Mouse (Mus musculus) kidney, adult 18-20 months (tissue): Measurements from ENCODE around the gene Kif1c.
"Not testable (repeated sequence)": the region's sequence is repeated elsewhere in the genome, so short reads cannot be mapped to it uniquely, and the experiment has no call there.

Experiments used
- DNase-seq: peaks from one replicate; pipeline ENCODE4 v3.0.0; 2021

The Kif1c gene

GRCm38 (mm10) chr11:70747876-70748545 lies 47.7 kb downstream of the Kif1c start:
- DNase-seq = no peak

DNA sequence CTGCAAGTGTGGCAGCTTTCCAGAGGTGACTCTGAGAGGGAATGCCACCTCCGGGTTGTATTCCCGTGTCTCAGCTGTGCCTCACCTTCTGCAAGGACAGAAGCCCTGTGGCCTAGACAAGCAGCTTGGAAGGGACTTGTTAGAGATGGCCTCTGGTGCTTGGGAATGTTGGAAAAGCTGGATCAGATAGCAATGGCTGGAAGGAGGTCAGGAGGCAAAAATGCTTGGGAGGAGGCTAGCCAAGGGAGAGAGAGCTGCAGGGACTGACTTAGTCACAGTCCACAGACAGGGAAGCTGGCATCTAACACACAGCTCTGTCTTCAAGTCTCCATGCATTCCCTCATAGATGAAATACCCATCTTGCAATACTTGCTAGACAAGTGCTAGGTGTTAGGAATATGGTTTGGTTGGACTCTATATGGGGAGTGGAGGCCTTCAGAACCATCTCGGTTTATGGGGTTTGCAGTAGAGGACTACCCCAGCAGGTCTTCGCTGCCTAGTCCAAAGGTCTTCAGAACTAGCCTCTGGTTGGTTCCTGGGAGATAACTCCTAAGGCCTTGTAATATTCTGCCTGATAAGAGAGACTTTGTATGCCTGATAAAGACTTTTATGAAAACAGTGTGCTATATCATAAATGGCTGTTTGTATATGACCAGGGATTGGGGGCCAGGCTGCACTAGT lies 52.1 kb downstream of the Kif1c start:
- no peak for DNase-seq

- DNase-seq = no peak
Observed at GRCm38 (mm10) chr11:70753146-70753545, 52.8 kb downstream of the Kif1c start.

- DNase-seq = no peak
Observed at GRCm38 (mm10) chr11:70754476-70754875, 54.1 kb downstream of the Kif1c start.

GRCm38 (mm10) chr11:70754958-70755357 lies 54.6 kb downstream of the Kif1c start:
- DNase-seq = no peak

- peak; percentile 86 for DNase-seq
Observed at GRCm38 (mm10) chr11:70755645-70756044, 55.3 kb downstream of the Kif1c start.

GRCm38 (mm10) chr11:70760446-70760845 lies 60.1 kb downstream of the Kif1c start:
- DNase-seq = not testable (repeated sequence)

DNA sequence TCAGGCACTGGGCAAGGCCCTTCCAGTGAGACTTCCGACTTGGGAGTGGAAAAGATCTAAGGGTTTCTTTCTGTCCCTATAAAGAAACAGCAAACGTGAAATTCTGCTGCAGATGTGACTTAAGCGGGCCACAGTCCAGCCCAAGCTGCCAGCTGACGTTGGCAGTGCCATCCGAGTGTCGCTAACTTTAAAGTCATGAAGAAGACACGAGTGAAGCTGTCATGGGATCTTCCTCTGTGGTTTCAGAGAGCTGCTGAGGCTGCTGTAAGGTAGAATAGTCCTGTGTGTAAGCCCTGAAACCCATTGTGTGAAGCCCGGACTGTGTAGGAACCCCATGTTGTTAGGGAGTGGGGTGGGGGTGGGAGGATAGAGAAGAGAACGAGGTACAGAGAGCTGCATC lies 62.3 kb downstream of the Kif1c start:
- DNase-seq = no peak

GRCm38 (mm10) chr11:70763582-70763935 lies 63.2 kb downstream of the Kif1c start:
- DNase-seq = peak; percentile 2

GRCm38 (mm10) chr11:70763936-70764808 lies 63.8 kb downstream of the Kif1c start, which contains the start of gene Zfp3:
Gene Zfp3, plus strand, starts transcription at chr11:70764209.
- peak; percentile 90 for DNase-seq

DNA sequence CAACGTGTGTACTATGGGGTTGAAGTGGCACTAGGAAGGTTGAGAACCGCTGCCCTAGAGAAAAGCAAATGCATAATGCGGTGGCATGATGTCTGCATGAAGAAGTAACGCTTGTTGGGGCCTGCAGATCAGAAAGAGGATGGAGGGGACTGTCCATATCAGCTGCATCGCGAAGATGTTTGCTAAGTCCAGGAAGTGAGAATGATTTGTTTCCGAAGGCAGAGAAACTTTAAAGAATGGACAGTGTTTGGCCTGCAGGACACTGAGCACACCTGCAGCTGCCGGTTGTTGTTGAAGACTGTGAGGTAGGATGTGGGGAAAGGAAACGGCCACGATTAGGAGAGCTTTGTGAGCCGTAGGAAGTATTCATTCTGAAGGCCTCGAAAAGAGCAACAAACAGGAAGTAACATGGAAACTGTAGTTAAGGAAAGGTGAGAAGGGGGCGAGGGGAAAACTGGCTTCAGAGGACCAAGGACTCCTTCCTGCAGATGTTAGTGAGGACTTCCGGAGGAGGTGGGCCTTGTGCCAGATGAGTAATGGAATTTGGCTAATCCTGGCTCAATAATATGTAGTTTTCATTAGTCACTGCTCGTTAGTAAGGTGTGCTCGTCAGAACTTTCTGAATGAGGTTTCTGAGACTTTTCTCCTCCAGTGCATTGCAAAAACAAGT lies 65.6 kb downstream of the Kif1c start:
- no peak for DNase-seq

- DNase-seq = no peak
Observed at GRCm38 (mm10) chr11:70770804-70771203, 70.5 kb downstream of the Kif1c start.

- peak; percentile 67 for DNase-seq
Observed at GRCm38 (mm10) chr11:70776830-70777571, 76.7 kb downstream of the Kif1c start.

DNA sequence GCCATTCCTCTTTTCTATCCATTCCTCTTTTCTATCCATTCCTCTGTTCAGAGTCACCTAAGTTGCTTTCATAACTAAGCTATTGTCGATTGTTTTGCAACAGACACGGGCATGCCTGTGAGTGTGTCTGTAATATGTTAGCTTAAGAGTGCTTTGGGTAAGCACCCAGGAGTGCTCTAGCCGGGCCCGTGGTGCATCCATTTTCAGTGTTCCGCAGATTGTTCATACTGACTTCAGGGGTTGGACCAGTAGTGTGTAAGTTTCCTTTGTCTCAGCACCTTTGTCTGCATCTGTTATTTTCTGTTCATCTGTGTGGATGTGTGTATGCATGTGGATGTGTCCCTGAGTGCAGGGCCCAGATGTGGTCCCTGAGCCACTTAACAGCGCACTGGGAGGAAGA lies 77.3 kb downstream of the Kif1c start:
- no peak for DNase-seq

GRCm38 (mm10) chr11:70778058-70778457 lies 77.7 kb downstream of the Kif1c start:
- DNase-seq = not testable (repeated sequence)
